Mouse (Mus musculus) layer of hippocampus, adult 8-10 months (tissue): Measurements from ENCODE around the gene Pank1. TPM values are rescaled to one million over a fixed set of nuclear protein-coding genes. Genes with fewer than 3 reads are reported as not detected.

Experiments
- DNase-seq, 2 experiments: peaks; one replicate each; pipeline ENCODE4 v3.0.0; 2022; ENCODE audit warnings: low spot score in 2 of 2
- total RNA-seq, 4 experiments: library from RNA; stranded (reverse); gene quantifications; 2 replicates each; pipeline ENCODE4 v1.2.4; 2022

Gene Pank1
- total RNA-seq, 4 experiments from 2014 or later, result 17.0 to 20.8 (median 19.8) TPM

DNA sequence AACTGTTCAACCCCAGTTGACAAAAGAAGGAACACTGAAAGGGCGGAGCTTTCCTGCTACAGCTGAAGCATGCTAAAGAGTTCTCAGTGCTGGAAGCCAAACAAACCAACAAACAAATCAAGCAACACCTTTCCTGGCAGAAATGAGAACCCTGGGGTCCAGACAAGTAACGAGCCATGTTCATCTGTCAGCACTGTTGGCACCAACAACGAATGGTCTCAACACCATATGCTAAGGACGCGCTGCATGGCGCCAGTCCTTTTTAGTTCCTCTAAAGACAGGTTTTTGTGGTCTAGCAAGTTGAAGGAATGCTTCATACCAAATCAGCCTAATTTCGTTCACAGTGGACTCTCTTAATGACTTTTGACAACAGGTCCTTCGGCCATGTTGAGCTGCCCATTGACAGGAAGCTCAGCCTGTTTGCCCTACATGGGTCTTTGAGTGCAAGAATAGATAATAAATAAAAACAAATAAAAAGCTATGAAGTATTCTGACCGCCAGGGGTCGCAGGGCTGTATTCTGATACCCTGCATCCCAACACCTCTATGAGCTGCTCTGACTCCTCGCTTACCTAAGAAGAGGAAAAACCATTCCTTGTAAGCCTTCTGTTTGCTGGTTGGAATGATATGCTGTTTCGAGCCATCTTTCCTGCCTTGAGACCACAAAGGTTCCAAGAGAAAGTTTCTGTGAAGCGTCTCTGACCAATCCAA lies 53.2 kb downstream of the Pank1 start:
- peak in 1 of 2 experiments; percentile 46 for DNase-seq

DNA sequence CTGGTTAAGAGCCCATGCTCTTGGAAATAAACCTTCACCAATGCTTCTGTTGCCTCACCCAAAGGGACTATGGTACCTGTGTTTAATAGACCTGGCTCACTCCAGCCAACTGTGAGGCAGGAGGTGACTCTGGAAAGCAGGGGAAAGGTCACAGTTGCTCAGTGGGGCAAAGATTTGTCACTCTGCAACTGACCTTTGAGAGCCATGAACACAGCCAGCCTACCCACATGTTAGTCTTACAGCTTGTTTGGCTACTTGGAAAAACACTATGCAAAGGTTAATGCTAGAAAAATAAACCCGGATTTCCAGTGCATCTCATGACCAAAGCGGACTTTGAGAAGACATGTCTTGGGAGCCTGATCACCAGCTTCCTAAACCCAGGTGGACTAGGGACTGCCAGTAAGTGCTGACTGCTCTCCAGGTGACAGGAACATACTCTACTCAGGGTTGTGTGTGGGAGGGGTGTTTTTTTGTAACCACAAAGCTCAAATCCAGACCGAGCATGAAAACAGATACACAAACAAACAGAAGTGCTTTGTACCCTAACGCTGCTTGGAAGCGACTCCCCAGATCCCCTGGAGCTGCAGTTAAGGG lies 59.6 kb downstream of the Pank1 start:
- DNase-seq, result no peak

GRCm38 (mm10) chr19:34815371-34815770 lies 63.9 kb downstream of the Pank1 start:
- no peak for DNase-seq

GRCm38 (mm10) chr19:34814696-34815095 lies 64.6 kb downstream of the Pank1 start:
- DNase-seq, result no peak

DNA sequence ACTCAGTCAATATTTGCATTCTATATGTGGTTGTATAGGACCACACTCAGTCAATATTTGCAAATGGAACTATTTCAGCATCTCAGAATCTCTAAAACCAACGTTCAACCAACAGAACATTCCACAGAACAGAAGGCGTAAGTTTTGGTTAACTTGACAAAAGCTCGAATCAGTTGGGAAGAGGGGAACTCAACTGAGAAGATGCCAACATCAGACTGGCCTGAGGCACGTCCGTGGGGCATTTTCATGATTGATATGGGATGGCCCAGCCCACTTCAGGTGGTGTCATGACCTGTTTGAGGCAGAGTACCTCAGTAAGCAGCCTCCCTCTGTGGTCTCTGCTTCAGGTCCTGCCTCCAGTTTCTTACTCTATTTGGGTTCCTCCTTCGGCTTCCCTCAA lies 65.3 kb downstream of the Pank1 start:
- DNase-seq, result no peak

DNA sequence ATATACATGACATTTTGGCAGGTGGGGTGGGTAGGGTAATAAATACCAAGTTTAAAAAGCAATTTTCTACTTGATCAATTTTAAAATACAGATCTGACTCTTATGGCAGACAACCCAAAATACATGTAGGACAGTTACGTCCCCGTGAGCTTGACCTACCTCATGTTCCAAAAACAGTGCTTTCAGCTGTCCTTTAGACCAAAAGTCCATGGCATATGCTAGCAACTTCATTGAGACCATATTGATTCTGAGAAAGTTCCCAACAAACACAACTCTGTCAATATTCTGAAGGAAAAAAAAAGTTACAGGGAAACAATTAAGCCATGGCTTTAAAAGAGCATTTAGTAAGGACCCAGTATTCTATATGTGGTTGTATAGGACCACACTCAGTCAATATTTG lies 65.7 kb downstream of the Pank1 start:
- DNase-seq, result no peak

DNA sequence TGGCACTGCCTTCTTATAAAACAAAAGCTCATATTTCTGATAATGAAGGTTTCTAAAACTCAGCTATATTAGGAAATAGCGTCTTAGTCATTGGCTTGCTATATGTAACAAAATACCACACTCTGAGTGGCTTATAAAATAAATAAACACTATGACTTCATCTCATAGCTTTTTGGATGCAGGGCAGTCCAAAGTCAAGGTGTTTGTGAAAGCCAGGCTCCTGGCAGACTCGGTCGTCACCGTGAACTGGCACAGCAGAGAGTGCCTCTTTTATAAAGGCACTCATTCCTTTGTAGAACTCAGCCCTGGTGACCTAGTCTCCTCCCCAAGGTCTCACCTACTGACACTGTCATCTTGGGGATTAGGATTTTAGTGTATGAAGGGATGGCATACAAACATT lies 66.5 kb downstream of the Pank1 start:
- DNase-seq, result no peak

GRCm38 (mm10) chr19:34807173-34807572 lies 72.1 kb downstream of the Pank1 start:
- DNase-seq, result no peak

DNA sequence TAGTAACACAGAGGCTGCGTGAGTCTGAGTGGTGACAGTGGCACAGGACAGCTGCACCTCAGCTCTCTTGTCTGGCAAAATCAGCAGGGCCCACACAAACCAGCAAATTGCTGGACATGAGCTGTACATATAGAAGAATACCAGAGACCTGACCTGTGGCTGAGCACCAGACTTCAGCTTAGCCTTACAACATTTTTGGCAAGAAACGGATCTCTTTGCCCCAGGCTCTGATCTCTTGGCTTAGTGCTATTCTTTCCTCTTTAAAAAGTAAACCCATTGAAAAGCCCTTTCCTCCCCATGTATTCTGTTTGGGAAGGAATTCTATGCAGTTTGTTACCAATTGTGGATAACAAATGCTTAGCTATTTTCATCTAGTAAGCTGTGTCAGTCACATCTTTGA lies 74.2 kb downstream of the Pank1 start:
- DNase-seq, result no peak

- no peak for DNase-seq
Observed at GRCm38 (mm10) chr19:34804531-34804930, 74.7 kb downstream of the Pank1 start.

GRCm38 (mm10) chr19:34803396-34803795 lies 75.9 kb downstream of the Pank1 start:
- no peak for DNase-seq

DNA sequence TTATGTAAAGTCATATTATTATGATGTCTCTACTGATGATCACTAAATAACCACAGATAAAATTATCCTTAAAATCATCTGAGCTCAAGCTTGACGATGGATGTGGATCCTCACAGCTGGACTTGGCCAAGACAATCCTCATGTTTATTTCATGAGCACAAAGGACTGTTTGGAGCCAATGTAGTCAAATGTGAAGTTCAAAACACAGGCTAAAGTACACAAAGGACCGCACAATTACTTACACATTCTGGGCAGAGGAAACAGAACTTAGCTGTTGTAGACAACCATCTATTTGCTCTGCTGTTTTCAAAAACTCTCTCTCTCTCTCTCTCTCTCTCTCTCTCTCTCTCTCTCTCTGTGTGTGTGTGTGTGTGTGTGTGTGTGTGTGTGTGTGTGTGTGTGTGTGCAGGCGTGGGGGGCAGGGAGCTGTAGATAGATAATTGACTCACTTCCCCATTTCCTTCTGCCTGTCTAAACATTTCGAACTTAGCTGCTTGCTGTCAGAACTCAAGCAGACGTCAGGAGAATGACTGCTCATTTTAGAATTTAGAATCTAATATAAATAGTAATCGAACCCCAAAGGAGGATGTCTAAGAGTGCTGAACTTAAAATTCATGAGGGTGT lies 79.5 kb downstream of the Pank1 start:
- no peak for DNase-seq

DNA sequence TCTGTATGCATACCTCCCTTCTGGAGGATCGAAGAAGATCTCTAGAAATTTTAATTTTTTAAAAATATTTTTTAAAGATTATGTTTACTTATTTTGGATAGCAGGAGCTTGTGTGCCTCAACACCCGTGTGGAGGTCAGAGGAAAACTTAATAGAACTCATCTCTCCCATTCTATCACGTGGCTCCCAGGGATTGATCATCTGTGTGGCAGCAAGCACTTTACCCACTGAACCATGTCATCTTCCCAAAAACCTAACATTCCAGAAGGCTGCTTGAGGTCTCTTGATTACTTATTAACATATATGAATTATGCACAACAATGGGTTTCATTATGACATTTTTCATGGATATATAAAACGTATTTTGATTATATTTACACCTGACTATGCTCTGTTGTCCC lies 82.9 kb downstream of the Pank1 start:
- no peak for DNase-seq

DNA sequence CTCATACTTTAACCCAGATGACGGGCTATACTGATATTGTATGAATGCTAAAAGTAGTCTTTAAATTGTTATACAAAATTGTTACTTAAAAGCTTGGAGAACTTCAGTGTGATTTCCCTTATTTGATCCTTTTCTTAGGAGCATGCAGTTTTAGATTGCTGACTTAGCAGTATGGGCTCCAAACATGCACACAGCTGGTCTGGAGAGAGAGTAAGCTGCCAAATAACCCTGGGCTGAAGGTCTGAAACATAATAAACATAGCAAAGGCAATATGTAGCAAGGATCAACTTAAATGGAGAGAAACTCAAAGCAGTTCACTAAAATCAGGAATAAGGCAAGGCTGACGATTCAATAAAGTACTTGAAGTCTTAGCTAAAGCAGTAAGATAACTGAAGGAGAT lies 96.8 kb downstream of the Pank1 start:
- DNase-seq, result no peak

DNA sequence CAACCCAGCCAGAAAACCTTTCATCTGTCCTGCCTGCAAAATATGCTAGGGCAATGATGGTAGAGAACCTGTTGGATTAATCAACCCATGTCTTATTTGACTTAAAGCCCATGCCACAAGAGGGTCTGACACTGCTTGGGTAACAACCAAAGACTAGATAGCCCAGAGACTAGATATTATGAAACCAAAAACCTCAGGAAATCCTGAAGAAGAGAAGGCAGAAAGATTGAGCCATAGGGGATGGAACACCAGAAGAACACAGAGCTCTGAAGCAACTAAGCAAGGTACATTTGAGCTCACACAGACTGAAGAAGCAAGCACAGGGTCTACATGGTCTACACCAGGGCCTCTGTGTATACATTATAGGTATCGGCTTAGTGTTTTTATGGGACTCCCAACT lies 100.3 kb downstream of the Pank1 start:
- no peak for DNase-seq

DNA sequence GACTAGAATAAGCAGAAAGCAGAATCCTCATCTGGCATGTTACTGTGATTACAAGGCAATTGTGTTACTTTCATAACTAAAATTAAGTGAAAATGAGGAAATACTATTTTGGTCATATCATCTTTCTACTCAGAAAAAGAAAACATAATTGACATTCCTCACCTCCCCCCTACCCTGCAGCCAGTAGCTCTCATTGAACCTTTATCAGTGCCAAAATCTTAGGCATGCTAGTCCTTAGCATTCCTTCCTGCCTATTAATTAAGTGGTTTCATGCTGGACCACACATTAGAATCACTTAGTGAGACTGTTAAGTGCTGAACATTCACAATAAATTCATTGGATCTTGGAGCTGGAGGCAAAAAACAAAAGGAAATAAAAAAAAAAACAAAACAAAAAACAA lies 101.2 kb downstream of the Pank1 start:
- no peak for DNase-seq

GRCm38 (mm10) chr19:34772775-34773174 lies 106.5 kb downstream of the Pank1 start:
- DNase-seq, result peak; percentile 4 to 49

GRCm38 (mm10) chr19:34770764-34771163 lies 108.5 kb downstream of the Pank1 start:
- DNase-seq, result no peak

DNA sequence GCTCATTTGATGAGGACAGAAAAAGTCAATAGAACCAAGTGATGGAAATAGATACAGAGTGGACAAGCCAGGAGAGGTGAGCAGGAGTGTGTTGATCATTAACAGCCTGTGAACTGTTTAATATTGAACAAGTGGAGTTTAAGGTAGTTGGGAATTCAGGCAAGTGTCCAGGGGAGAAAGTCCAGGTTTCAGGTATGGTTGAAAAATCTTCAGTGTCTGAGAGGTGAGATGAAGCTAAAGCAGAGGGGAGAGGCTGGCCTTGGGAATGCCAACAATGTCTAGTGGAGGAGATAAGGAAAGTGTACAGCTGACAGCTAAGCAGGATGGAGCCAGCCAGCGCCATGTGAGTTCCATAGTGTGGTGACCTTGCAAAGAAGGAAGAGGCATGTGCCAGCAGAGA lies 120.5 kb downstream of the Pank1 start:
- DNase-seq, result no peak
